Mouse (Mus musculus) adrenal gland, adult 8-10 months (tissue): ENCODE data around the gene Gm36210. TPM values are rescaled to one million over a fixed set of nuclear protein-coding genes. Genes with fewer than 3 reads are reported as not detected.

ENCODE experiments used
- total RNA-seq, 4 experiments: library from RNA; stranded (reverse); gene quantifications; 2 replicates each; pipeline ENCODE4 v1.2.4; 2022

Gm36210 gene
- total RNA-seq, 4 experiments from 2014 or later = 0.26 TPM; not detected in 3

Other genes with a start within 250 kb of the Gm36210 start
- gene Ppp6r1, start 247.5 kb downstream of the Gm36210 start, total RNA-seq = 100 to 1,000 TPM in 1 of 4 experiments, 10 to 100 TPM in 3; 97.9 to 103 (median 98.5) TPM
- gene Hspbp1, start 221.4 kb downstream of the Gm36210 start, total RNA-seq = 10 to 100 TPM; 43.1 to 66.5 (median 50.5) TPM
- gene Brsk1, start 215.9 kb downstream of the Gm36210 start, total RNA-seq = 1 to 10 TPM; 4.2 to 8.0 (median 7.4) TPM
- 1 to 10 TPM in 1 of 4 experiments, under 1 TPM in 3; 0.49 to 1.1 (median 0.73) TPM for gene Tmem150b, start 181.3 kb downstream of the Gm36210 start, total RNA-seq
- gene Kmt5c, start 166.4 kb downstream of the Gm36210 start, total RNA-seq = 10 to 100 TPM; 31.0 to 59.8 (median 43.8) TPM
- 10 to 100 TPM in 1 of 4 experiments, 1 to 10 TPM in 3; 5.1 to 10.3 (median 9.1) TPM for gene Cox6b2, start 153.4 kb downstream of the Gm36210 start, total RNA-seq
- gene Fam71e2, start 135.2 kb downstream of the Gm36210 start, total RNA-seq = not detected
- under 1 TPM; 0.28 to 0.37 (median 0.32) TPM for gene Il11, start 123.7 kb downstream of the Gm36210 start, total RNA-seq
- not detected for gene Tmem190, start 123.6 kb downstream of the Gm36210 start, total RNA-seq
- gene Tmem238, start 116.9 kb downstream of the Gm36210 start, total RNA-seq = 10 to 100 TPM in 2 of 4 experiments, 1 to 10 TPM in 2; 7.2 to 11.8 (median 10.1) TPM
- 100 to 1,000 TPM; 593 to 922 (median 693) TPM for gene Rpl28, start 113.6 kb downstream of the Gm36210 start, total RNA-seq
- 100 to 1,000 TPM in 3 of 4 experiments, 10 to 100 TPM in 1; 96.8 to 127 (median 118) TPM for gene Ube2s, start 93.9 kb downstream of the Gm36210 start, total RNA-seq
- 1 to 10 TPM; 2.0 to 5.6 (median 4.0) TPM for gene Shisa7, start 61.8 kb downstream of the Gm36210 start, total RNA-seq
- 10 to 100 TPM; 14.0 to 28.7 (median 19.1) TPM for gene Isoc2b, start 36.3 kb downstream of the Gm36210 start, total RNA-seq
- 10 to 100 TPM; 21.8 to 38.6 (median 30.3) TPM for gene Isoc2a, start 29.4 kb downstream of the Gm36210 start, total RNA-seq
- gene Zfp628, start 8.7 kb upstream of the Gm36210 start, total RNA-seq = 10 to 100 TPM; 14.4 to 20.6 (median 16.2) TPM
- 10 to 100 TPM in 2 of 4 experiments, 1 to 10 TPM in 2; 8.5 to 13.3 (median 10.4) TPM for gene Nat14, start 15.5 kb upstream of the Gm36210 start, total RNA-seq
- gene Ssc5d, start 19.3 kb upstream of the Gm36210 start, total RNA-seq = 1 to 10 TPM; 1.7 to 4.5 (median 2.2) TPM
- 1 to 10 TPM in 2 of 4 experiments, under 1 TPM in 1, not detected in 1; 0.45 to 2.1 (median 1.8) TPM for gene Sbk2, start 57.9 kb upstream of the Gm36210 start, total RNA-seq
- gene Sbk3, start 64.7 kb upstream of the Gm36210 start, total RNA-seq = under 1 TPM; 0.15 to 0.74 (median 0.34) TPM
- 10 to 100 TPM; 19.1 to 29.6 (median 27.4) TPM for gene Zfp579, start 89.6 kb upstream of the Gm36210 start, total RNA-seq
- gene Zfp524, start 107.9 kb upstream of the Gm36210 start, total RNA-seq = 10 to 100 TPM; 10.0 to 15.2 (median 12.0) TPM
- 10 to 100 TPM; 18.9 to 25.7 (median 23.3) TPM for gene Fiz1, start 108.2 kb upstream of the Gm36210 start, total RNA-seq
- gene Gm44973, start 109.0 kb upstream of the Gm36210 start, total RNA-seq = 1 to 10 TPM in 1 of 4 experiments, not detected in 3; 1.5 TPM
- gene Zfp865, start 113.9 kb upstream of the Gm36210 start, total RNA-seq = 10 to 100 TPM; 25.0 to 38.6 (median 30.3) TPM
- gene Ccdc106, start 114.0 kb upstream of the Gm36210 start, total RNA-seq = 1 to 10 TPM; 2.9 to 5.6 (median 3.8) TPM
- gene 4632433K11Rik, start 127.6 kb upstream of the Gm36210 start, total RNA-seq = under 1 TPM in 1 of 4 experiments, not detected in 3; 0.34 TPM
- 1 to 10 TPM; 4.3 to 7.8 (median 6.0) TPM for gene Zfp784, start 131.9 kb upstream of the Gm36210 start, total RNA-seq
- gene Zfp580, start 145.0 kb upstream of the Gm36210 start, total RNA-seq = 1 to 10 TPM; 5.4 to 9.7 (median 8.5) TPM
- 100 to 1,000 TPM; 135 to 214 (median 168) TPM for gene U2af2, start 155.6 kb upstream of the Gm36210 start, total RNA-seq
- gene Epn1, start 173.7 kb upstream of the Gm36210 start, total RNA-seq = 100 to 1,000 TPM; 124 to 175 (median 142) TPM
- under 1 TPM in 3 of 4 experiments, not detected in 1; 0.31 to 0.54 (median 0.31) TPM for gene Rfpl4, start 210.4 kb upstream of the Gm36210 start, total RNA-seq
- 1 to 10 TPM in 2 of 4 experiments, under 1 TPM in 2; 0.32 to 2.0 (median 1.1) TPM for gene Rasl2-9, start 219.4 kb upstream of the Gm36210 start, total RNA-seq
- gene Vmn1r55, start 243.2 kb upstream of the Gm36210 start, total RNA-seq = not detected